Mouse (Mus musculus) ES-Bruce4 (cell line): ENCODE results near the gene Clnk.

Experiments used
- CTCF ChIP-seq: IDR thresholded peaks from one replicate; pipeline ENCODE4 v1.8.1; 2011; ENCODE audit warnings: low read depth, low read length
- POLR2A ChIP-seq: IDR thresholded peaks from one replicate; pipeline ENCODE4 v1.8.1; 2011; ENCODE audit warnings: low read length; ENCODE audit not compliant: insufficient read depth

DNA sequence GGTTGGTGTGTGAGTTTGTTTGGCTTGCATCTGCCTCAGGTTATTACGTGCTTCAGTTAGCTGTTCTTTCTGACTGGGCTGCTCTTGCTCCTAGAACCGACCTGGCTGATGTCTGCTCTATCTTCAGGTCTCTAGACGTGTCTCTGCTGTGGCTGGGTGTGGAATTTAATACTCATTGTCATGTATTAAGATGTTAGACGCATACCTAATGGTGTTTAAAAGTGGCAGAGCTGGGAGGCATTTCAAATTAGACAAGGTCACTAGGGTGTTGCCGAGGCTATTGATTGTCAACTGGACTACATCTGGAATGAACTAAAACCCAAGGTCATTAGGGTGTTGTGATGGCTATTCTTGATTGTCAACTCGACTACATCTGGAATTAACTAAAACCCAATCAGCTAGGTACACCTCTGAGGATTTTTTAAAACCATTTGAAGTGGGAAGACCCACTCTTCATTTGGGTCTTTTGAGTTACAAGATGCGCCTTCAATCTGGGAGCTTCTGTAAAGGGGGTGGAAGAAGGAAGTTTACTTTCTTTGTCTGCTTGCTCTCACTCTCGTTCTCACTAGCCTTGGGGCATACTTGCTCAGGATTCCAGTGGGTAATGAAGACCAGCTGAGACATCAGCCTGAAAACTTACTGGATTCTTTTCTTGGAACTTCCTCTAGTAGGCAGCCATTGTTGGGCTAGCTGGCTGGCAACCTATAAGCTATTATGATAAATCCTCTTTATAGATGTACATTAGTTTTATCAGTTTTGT lies 179.8 kb downstream of the Clnk start:
- TF ChIP-seq CTCF (no peak), POLR2A (no peak)
